Mouse (Mus musculus): ENCODE results near the gene Mtfmt.

Gene Mtfmt

DNA sequence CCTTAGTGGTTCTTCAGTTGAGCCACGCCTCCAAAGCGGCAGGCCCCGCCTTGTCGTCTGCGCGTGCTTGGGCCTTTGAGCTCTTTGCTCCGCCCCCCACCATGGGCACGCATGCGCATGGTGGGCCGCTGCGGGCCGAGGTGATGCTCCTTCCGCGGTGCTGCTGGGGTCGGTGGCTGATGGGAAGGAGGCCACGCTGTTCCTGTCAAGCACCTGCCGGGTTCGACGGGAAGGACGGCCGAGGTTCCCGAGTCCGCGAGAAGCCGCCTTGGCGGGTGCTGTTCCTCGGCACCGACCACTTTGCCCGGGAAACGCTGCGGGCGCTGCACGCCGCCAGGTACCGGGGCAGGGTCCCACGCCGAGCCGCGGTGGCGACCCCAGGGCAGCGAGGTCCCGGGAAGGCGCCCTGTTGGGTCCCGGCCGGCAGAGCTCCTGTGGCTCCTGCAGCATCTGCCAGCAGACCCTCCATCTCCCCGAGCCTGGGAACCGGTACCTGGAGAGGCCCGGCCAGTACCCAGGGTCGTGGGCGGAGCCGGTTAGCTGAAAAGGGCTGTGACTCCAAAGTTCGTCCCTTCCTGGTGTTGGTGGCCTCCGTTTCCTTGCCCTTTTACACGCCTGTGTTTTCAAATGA, at the start of gene Mtfmt:
Gene Mtfmt (plus strand): TSS at position 112 of the 631 bp plus-strand sequence.
- peak; percentile 89 for DNase-seq

DNA sequence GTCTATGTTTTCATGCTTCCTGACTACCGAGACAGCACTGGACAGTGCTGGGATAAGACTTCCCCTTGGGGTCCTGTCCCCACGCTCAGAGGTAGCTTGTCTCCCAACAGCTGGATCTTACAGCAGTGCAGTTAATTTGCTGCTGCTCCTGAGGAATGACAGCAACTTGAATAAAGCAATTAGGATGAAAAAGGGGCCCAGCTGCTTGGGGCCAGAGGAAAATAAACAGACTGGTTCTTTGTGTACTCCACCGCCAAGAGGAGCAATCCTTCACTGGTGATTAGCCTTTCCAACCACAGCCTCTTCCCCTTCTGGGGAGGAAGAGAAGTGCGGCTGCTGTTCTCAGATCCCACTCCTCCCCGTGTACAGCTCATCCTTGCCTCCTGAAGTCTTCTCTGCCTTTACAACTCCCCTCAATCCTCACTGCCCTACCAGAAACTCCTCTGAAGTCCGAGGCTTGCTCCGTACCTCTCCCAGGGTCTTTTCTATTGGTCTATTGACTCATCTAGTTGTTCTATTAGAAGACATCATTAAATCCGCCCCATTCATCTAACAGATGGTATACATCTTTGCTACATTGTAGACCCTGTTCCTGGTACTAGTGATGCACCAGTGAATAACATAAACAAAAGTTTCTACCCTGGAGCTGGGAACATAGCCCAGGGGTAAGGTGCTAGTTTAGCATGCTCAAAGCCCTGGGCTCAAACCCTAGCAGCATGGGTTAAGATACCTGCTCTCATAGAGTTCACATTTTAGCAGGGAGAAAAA, 49.0 kb upstream of the Mtfmt start:
- DNase-seq: no peak

DNA sequence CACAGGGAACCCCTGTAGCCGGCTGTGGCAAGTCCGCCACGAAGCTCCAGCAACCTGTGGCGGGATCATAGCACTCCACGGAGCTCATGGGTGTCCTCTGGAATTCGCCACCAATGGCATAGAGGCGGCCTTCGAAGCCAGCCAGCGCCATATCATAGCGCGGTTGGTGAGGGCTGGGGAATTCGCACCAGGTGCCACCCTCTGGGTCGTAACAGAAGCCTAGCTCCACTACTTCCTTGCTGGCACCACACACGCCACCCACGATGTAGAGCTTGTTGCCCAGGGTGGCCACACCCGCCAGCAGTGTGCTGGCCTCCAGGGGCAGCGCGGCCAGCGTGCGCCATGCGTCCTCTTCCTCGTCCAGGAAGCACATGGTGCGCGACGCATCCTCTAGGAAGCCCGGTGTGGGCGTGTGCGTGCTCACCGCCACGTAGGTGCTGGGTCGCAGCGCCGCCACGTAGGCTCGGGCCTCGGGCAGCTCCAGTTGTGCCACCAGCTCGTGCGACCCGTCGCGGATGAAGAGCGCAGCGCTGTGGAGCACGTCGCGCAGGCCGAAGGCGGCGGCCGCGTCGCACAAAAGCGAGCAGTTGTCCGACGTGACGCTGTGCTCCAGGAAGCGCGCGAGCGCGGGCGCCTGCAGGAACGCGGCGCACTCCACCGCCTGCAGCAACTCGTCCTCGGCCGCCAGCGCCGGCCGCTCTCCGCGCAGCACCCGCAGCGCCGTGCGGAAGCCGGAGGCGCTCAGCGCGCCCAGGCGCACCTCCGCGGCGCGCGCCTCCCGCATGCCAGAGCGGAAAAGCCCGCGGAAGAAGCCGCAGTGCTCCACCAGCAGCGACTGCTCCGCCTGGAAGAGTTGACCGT, 44.6 kb upstream of the Mtfmt start:
- DNase-seq: peak; percentile 16

DNA sequence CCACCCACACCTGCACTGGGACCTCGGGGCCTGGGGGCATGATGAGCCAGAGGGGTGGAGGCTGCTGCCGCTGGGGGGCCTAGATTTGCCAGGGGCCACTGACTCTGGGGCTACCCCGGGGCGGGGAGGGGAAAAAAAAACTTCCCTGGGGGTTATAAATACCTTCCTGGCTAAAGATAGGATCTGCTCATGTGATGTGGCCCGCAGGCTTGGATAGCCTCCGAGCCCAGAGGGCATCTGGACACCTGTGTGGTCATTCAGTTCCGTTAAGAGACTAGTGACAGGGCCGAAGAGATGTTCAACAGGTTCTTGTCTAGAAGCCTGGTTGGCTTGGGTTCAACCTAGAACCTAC, 44.0 kb upstream of the Mtfmt start, which contains the start of gene Kbtbd13:
Gene Kbtbd13 (minus strand): TSS at position 40 of the 352 bp plus-strand sequence.
- no peak for DNase-seq

DNA sequence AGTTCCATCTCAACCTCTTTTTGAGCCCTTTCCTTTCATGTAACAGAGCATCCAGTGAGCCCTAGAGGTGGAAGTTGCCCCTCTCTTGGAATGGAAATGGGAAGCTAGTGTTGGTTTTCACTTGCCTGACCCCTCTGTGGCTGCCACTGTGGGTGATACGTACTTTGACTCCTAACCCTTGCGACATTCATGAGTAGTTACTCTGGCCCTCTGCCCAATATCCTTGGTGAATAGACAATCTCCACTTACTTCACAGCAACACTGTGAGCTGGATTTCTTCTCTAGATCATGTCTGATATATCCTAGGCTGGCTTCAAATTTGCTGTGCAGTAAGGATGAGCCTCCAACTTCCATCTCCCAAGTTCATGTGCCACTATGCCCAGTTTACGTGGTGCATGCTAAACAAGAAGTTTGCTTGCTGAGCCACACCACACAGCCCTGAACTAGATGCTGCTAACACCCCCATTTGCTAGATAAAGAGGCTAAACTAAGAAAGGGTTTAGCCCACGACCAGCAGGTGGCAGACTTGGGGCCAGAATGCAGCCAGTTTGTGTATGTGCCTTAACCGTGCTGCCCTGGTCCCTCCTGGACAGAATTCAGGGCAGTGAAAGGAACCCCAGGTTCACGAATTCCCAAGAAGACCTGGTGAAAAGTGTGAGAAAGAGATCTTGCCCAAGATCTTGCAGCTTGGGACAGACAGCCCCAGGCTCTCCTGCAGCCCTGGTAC, 42.8 kb upstream of the Mtfmt start:
- peak; percentile 42 for DNase-seq

DNA sequence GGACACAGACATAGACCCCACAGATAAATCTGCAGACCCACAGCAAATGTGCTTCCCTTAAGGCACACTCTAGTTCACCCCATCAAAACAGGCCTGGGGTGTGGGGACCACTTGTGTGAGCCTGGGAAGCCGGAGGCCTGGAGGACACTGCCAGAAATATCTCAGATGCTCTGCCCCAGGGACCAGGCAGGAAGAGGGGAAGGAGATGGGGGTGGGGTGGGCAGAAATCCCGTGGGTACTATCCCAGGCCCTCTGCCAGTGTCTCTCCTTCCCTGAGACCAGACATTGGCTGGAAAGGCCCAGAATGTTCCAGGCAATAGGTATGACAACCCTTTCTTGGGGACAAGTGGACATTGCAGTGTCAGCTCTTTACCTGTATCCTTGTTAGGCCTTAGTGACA, 42.0 kb upstream of the Mtfmt start:
- DNase-seq: no peak

DNA sequence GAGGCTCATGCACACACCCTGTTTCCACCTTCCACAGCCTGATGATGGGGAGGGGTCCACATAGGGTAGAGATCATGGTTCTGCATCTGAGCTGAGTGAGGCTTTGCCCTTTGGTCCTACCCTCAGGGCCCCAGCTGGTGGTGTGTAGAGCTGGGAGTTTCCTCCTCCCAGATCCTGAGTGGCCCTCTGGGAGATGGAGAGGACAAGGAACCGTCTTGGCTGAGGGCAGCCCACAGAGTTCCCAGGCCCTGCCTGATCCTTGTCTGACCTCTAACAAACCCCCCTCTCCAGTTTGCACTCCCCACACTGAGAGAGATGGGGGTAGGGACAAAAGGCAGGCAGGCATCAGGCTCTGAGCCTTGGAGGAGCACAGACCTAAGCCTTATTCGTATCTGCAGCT, 41.2 kb upstream of the Mtfmt start:
- DNase-seq: no peak

DNA sequence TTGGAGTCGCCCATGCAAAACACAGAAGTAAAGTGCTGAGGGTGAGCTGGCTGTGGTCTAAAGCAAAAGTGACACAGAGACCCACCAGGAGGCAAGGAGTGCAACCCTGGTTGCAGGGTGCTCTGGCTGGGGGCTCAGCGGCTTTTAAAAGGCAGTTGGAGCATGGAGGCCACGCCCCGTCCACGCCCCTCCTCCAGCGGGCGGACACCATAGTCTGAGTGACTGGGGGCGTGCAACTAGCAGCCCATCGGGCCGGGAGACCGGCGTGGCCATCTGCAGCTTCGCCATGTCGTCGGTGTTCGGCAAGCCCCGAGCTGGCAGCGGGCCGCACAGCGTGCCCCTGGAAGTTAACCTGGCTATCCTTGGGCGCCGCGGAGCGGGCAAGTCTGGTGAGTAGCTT, 37.3 kb upstream of the Mtfmt start, which contains the start of gene Rasl12:
Gene Rasl12 (plus strand): TSS at position 228 of the 400 bp plus-strand sequence.
- peak; percentile 26 for DNase-seq

DNA sequence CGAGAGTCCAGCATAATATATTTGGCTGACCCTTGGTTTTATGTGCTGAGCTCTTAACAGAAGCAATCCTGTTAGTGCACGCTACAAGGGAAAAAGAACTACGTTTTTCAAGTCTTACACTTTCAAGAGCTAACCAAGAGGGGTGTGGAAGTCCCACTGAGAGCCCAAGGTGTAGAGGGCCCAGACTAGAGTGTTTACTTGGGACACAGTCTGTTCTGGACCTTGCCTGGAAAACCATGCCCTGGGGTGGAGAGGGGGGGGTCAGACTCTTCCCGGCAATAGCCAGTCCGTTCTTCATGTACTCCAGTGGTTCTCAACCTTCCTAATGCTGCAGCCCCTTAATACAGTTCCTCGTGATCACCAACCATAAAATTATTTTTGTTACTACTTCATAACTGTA, 35.6 kb upstream of the Mtfmt start:
- no peak for DNase-seq

DNA sequence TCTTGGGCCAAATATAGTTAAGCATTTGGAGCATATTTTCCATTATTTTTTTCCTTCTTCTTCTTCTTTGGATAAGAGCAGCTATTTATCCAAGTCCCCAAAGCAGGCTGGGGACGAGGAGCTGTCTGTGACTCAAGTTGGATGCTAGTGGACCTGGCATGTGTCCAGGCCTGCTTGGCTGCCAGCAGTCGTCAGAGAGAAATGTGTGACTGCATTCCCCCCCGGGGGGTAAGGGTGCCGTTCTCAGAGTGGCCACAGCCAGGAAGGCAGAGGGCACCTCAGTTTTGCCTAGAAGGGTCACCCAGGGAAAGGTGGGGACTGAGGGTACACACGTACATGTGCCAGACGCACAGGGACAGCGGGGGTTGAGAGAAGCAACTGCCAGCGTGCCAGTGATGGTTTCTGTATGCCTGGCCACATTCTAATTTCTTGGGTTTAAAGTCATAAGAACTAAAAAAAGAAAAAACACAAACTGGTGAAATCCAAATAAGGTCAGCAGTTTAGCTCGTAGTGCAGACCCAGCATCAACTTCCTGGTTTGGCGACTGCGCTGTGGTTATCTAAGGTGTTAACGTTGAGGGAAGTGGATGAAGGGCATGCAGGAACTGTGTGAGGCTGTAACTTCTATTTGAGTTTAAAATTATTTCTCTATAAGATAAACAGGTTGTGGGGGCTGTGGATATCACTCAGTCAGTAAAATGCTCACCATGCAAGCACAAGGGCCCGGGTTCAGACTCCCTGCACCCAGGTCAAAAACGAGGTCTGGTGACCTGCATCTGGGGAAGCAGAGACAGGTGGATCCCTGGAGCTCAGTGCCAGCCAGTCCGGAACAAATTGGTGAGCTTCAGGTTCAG, 31.0 kb upstream of the Mtfmt start:
- peak; percentile 58 for DNase-seq

DNA sequence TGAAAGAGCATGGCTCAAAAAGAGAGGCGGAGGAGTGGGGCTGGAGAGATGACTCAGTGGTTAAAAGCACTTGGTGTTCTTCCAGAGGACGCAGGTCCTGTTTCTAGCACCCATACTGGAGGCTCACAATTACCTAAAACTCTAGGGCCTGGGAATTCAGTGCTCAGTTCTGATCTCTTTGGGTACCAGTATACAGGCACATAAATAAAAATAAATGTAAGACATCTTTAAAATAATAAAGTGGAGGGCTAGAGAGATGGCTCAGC, 30.5 kb upstream of the Mtfmt start:
- DNase-seq: no peak

DNA sequence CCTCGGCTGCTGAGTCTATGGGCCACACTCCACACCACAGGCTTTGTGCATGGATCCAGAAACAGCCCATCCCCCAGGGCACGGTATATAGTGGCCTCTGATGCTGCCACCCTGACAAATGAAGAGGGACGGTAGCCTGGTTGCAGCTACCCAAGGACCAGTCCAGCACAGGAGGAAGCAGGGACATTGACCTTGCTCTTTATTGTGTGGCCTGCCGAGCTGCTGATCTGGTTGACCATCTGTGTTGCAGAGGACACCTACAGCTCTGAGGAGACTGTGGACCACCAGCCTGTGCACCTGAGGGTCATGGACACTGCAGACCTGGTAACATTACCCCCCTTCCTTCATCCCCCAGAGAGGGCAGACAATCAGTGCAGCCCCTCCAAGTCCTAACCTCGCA, 28.3 kb upstream of the Mtfmt start:
- no peak for DNase-seq

DNA sequence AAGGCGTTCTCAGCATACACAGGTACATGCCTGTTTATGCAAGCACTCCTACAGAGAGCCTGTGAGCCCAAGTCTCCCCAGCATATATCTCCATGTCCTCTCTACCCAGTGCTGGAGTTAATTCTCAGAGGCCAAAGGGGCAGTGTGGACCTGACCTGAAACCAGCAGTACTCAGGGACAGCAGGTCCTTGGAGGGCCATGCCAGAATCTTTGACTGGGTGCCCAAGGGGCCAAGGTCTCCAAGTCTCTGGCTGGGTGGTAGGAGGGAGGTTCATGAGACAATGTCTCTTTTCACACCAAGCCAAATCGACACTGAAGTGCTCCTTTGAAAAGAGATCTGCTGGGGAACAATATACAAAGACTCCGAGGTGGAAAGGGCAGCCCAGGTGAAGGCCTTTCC, 27.7 kb upstream of the Mtfmt start:
- DNase-seq: no peak

DNA sequence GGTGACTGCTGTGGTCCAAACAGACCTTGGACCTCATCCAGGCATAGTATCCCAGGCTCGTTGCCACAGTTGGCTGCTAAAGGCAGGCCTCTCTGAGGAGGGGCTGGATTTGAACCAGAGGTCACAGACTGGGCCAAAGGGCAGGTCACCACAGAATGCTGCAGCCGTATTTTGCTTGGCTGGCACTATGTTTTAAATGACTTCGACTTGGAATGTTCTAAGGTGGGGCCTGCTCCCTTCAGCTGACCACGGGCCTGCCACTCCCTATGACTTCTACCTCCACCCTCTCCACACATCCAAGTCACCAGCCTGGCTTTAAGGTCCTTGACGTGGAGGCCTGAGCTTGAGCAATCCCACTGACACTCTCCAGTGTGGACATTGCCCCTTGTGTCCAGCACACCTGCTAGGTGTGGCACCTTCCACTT, 26.7 kb upstream of the Mtfmt start:
- no peak for DNase-seq

DNA sequence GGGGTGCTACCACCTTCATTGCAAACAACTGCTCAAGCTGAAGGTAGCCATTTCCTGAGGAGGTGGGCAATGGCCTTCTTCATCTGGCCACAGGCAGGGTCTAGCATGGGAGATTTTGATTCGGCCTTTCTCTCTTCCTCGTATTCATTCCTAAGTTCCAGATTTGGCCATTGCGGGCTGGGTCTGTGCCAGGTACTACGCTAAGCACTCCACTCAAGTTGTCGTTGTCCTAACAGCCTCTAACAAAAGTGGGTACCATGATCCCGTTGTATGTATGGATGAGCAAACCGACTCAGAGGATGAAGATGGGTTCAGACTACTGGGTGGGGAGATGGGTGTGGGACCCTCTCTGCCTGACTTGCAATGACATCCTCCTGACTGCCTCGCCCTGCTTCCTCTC, 25.2 kb upstream of the Mtfmt start:
- no peak for DNase-seq

DNA sequence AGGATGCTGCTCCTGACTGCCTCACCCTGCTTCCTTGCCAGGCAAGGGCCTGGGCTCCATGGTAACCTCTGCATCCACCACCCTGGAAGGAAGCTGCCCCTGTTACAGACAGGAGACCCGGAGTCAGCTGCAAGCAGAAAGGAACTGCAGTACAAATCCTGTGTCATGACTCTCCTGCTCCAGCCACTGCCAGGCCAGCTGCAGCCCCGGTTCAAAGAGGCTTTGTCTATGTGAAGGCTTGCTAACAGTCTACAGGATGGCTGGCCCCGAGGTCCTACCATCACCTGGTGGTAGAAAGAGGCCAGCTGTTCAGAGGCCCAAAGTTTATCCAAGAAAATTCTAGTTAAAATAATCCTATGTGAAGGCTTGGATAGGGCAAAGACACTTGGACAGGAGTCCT, 24.3 kb upstream of the Mtfmt start:
- no peak for DNase-seq

DNA sequence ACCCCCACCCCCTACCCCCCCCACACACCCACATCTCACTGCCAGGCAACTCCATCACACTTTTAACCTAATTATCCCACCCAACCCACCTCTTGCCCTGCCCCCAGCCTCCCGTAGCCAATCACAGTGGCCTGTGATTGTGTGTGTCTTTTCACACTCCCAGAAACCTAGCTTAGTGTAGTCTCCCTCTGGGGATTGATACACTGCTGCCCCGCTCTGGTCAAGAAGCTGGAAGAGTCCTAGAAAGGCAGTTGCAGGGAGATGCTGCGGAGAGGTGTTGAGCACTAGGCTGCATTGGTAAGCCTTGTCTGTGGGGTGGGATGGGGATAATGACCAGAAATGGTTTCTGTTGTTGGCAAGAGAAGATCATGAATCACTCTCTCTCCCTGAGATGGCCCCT, 17.8 kb upstream of the Mtfmt start:
- DNase-seq: no peak

DNA sequence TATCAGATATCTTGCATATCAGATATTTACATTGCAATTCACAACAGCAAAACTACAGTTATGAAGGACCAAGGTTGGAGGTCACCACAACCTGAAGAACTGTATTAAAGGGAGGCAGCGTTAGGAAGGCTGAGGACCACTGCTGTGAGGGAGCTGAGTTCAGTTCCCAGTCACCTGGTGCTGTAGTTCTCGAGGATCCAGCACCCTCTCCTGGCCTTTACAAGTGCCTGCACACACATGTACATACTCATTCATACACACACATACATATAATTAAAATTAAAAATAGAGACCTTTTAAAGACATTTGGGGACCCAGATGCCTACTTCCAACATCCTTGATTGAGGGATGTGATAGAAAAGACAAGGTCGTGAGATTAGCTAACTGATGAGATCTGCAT, 15.9 kb upstream of the Mtfmt start:
- DNase-seq: no peak

DNA sequence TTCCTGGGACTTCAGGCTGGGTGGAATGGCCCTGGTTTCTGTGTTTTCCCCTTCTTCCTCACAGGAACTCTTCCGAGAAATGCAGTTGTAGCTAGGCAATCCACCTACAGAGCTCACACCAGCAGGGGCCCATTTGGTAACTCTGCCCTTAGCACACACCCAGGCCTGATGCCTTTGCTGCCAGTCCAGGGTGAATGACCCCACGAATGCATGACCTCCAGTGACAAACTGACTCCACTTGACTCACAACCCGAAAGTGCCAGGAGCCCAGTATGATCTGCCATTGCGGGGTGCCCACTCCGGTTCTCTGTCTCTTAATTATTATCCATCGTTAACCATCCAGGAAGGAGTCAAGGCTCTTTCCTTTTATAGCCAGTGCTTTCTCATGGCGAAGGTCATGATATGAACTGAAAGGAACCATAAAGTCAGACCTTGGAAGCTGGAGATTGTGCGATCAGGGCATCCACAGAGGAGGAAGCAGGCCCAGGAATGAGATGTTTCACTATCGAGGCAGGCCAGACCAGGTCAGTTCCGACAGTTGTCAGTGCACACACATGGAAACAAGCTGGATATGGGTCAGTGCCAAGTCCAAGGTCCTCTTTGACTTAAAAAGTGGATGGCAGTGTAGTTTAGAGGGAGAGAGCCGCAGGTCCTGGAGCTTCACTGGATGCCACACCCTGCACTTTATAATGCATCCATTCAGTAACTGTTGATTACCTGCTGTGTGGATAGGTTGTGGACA, 12.7 kb upstream of the Mtfmt start, which contains the start of gene Slc51b:
Gene Slc51b (minus strand): TSS at position 196 of the 742 bp plus-strand sequence.
- DNase-seq: no peak

DNA sequence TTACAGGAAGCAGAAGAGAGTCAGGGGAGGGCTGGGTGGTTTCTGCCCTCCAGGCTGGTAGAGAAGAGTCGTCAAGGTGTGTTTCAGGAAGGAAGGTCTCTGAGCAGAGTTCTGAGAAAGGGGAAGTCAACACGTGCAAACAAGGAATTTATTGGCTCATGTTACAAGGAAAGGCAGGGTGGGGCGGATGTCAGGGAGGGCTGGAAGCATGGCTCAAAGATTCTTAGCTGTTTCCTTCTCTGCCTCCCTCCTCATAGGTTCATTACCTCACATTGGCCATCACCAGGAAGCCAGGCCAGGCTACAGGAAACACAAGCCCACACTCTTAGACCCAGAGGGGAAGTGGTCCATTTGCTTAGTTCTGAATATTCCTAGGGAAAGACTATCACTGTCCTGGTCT, 11.2 kb upstream of the Mtfmt start:
- no peak for DNase-seq

DNA sequence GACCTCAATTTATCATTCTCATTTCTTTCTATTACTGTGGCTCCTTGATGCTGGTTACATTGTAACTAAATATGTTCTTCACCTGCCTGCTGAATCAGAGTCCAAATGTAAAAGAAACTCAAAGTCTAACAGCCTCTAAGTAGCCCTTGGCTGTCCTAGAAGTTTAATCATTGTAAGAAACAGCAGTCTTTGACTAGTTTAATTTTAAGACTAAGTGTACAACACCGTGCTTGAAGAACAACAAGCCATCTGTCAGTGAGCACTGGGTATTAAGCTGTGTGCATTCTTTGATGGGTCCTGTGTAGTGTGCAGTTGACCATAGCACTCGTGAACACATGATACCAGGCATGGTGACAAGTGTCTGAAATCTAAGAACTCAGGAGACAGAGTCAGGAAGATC, 8.1 kb upstream of the Mtfmt start:
- DNase-seq: no peak

All from right cerebral cortex, postnatal 25 days (tissue).